Mouse (Mus musculus) liver, embryonic 15.5 days (tissue): ENCODE data around the gene Klrg2. TPM values are rescaled to one million over a fixed set of nuclear protein-coding genes. Genes with fewer than 3 reads are reported as not detected.

Experiments
- polyA plus RNA-seq: library from polyadenylated mRNA; unstranded; fragments of >200 nt; fragmentation: Nextera tagmentation; extraction: Ambion mirVana; gene quantifications from 2 replicates; pipeline ENCODE4 v1.2.1, GENCODE M21; 2015

Klrg2 gene
- polyA plus RNA-seq, 1 experiment from 2014 or later, result 0.07 TPM

Other genes with a start within 250 kb of the Klrg2 start
- gene Ubn2, start 203.3 kb downstream of the Klrg2 start, polyA plus RNA-seq, result 4.1 and 5.1 TPM in 2 replicates
- 65.8 and 76.7 TPM in 2 replicates for gene Fmc1, start 103.7 kb downstream of the Klrg2 start, polyA plus RNA-seq
- 15.7 and 17.3 TPM in 2 replicates for gene Luc7l2, start 85.9 kb downstream of the Klrg2 start, polyA plus RNA-seq
- gene Clec2l, start 25.8 kb upstream of the Klrg2 start, polyA plus RNA-seq, result 0.08 and 0.13 TPM in 2 replicates
- gene Tbxas1, start 238.2 kb upstream of the Klrg2 start, polyA plus RNA-seq, result 9.0 and 10.4 TPM in 2 replicates
- gene Hipk2, start 238.9 kb upstream of the Klrg2 start, polyA plus RNA-seq, result 18.0 and 23.4 TPM in 2 replicates